Mouse (Mus musculus): ENCODE results near the gene Vim. TPM values are rescaled to one million over a fixed set of nuclear protein-coding genes. Genes with fewer than 3 reads are reported as not detected.

Vim gene
- total RNA-seq, 2 experiments from 2014 or later: 3,189 to 3,476 TPM

GRCm38 (mm10) chr2:13630136-13630832 lies 56.6 kb downstream of the Vim start:
- no peak for ATAC-seq (ENCODE audit: poor library complexity, severe bottlenecking)

Other genes starting within 250 kb of the Vim start
- 0.02 TPM in 1 of 2 replicates, not detected in the other for gene Cubn, start 82.1 kb upstream of the Vim start, total RNA-seq (2015)
- not detected in 2 replicates for gene Cubn, start 82.1 kb upstream of the Vim start, total RNA-seq (2017)
- 11.9 and 15.6 TPM in 2 replicates for gene Trdmt1, start 29.3 kb upstream of the Vim start, total RNA-seq (2015)
- gene Trdmt1, start 29.3 kb upstream of the Vim start, total RNA-seq (2017): 16.5 and 21.9 TPM in 2 replicates
- gene St8sia6, start 220.1 kb downstream of the Vim start, total RNA-seq (2015): 1.6 and 4.2 TPM in 2 replicates
- 1.6 and 3.5 TPM in 2 replicates for gene St8sia6, start 220.1 kb downstream of the Vim start, total RNA-seq (2017)

Data from megakaryocyte, adult 5-6 weeks (primary cell).